Mouse (Mus musculus) liver, adult (tissue): ENCODE data around the gene Rhbdd3.

Experiments used
- GATA4 ChIP-seq: IDR thresholded peaks from 2 replicates; pipeline ENCODE4 v1.6.1; 2014; ENCODE audit warnings: mild to moderate bottlenecking, low read length; ENCODE audit not compliant: insufficient replicate concordance

The Rhbdd3 gene

GRCm38 (mm10) chr11:5062860-5063505 lies 35.7 kb upstream of the Rhbdd3 start:
- TF ChIP-seq GATA4: no peak

DNA sequence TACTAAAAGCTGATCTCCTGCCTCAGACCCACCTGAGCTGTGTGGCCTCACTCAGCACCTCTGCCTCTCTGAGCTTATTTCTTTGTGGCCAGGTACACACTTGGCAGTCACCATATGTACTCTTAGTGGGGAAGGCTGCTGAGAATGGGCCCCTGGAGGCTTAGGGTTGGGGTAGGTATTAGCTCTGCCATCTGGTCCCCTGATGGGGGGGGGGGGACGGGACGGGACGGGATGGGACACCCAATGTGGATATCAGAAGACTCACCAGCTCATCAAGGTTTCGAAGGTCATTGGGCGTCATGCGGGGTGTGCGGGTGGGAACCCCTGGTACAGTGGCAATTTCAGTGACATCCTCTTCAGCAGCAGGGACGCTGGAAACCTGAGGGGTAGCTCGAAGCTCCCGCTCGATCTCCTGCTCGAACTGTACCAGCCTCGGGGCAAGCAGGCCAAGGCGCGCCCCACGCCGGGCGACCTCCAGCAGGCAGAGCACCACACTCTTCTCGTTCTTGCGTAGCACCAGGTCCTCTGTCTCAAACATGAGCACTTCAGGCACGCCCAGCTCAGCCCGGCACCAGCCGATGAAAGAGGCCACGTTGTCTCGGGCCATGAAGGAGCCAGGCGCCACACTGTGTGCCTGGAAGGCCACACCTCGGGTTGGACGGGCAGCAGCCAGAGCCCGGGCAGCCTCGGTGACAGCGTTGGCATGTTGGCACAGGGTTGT lies 35.0 kb upstream of the Rhbdd3 start:
- TF ChIP-seq GATA4: no peak

DNA sequence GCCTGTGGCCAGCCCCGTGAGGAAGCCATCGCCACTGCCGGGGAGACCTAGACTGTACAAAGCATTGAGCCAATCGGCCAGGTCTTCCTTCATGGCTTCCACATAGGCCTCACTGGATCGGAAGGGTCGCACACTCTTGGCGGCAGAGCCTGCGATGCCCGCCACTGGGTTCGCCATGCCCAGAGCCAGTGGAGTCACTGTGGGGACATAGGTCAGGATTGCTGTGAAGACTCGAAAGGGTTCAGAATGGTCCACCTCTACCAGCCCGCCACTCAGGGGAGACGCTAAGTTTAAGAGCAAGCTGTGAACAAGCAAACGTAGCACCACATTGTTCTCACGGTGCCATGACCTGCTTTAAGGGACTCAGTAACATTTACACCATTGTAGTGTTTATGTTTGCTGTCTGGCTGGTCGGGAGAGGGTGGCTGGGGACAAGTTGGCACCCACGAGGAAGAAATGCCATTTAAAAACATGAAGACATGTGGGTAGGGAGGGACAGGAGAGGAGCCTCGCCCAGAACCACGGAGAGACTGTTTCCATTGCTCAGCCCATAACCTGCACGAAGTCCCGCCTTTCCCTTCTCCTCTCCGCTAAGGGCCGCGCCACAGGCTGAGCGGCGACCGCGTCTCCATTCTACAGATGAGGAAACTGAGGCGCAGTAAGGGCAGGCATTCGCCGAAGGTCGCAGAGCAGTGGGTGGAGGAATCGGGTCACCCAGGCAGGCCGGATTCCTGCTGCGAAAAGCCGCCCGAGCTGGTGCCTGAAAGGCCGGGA lies 34.3 kb upstream of the Rhbdd3 start:
- TF ChIP-seq GATA4: no peak

- no peak for TF ChIP-seq GATA4
These were observed 33.5 kb upstream of the Rhbdd3 start, which contains the start of gene Gas2l1 for GRCm38 (mm10) chr11:5065056-5065821. Gene Gas2l1, minus strand, starts transcription at chr11:5065327.

GRCm38 (mm10) chr11:5067063-5067462 lies 31.7 kb upstream of the Rhbdd3 start:
- TF ChIP-seq GATA4: no peak

GRCm38 (mm10) chr11:5068126-5068971 lies 30.4 kb upstream of the Rhbdd3 start:
- no peak for TF ChIP-seq GATA4

DNA sequence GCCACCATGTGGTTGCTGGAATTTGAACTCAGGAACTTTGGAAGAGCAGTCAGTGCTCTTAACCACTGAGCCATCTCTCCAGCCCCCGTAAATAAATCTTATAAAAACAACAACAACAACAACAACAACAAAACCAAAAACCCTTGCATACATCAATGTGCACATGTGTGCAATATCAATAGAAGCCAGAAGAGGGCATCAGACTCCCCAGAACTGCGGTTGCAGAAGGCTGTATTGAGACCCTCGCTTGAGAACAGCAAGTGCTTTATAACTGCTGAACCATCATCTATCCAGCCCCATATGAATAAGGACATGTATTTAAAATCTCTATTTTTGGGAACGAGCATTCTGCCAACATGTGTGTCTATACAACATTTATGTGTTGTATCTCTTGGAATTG lies 23.8 kb upstream of the Rhbdd3 start:
- no peak for TF ChIP-seq GATA4

- TF ChIP-seq GATA4: no peak
These were observed 23.0 kb upstream of the Rhbdd3 start for GRCm38 (mm10) chr11:5075760-5076159.

DNA sequence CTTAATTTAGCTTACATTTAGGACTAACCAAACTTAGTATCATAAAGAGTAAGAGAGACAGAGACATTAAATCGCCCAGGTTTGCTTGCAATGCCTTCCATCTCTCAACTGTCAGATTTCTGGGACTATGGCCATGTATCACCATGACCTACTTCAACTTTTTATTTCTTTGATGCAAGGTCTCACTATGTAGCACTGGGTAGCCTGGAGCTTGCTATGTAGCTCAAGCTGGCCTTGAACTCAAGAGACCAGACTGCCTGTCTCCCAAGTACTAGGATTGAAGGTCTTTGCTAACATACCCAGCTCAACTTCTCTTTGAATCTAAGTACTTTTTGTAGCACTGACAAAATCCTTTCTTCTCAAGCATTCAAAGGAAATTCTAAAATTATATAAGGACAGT lies 9.6 kb upstream of the Rhbdd3 start:
- TF ChIP-seq GATA4: no peak

DNA sequence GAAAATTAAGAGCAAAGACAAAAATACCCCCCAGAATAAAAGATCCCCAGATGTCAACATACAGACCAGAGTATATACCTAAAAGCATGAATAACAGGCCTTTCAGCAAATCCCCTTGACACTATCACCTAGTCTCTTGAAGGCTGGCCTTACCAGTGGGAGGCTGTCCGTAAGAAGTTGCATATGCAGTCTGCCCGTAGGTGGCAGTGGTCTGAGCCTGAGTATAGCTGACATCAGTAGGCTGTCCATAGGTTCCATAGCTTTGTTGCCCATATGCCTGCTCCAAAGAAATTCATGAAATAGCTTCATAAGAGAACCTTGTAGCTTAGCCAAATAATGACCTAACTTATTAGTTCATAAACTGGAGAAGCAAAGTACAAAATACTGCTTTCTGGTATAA lies 7.0 kb upstream of the Rhbdd3 start:
- no peak for TF ChIP-seq GATA4

DNA sequence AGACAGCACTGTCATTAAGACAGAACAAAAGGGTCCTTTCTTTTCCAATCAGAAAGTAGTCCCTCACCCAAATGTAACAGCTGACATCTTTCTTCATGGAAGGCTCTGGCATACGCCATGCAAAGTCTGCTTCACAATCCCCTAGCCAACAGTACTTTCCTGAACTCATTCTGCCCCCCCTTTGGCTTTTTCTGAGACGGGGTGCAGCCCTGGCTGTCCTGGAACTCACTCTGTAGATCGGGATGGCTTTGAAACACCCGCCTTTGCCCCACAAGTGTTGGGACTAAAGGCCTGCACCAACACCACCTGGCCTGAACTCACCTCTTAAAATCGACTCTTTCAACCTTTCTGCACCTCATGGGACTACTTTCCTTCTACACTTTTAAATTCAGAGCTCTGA lies 2.8 kb upstream of the Rhbdd3 start:
- TF ChIP-seq GATA4: no peak

DNA sequence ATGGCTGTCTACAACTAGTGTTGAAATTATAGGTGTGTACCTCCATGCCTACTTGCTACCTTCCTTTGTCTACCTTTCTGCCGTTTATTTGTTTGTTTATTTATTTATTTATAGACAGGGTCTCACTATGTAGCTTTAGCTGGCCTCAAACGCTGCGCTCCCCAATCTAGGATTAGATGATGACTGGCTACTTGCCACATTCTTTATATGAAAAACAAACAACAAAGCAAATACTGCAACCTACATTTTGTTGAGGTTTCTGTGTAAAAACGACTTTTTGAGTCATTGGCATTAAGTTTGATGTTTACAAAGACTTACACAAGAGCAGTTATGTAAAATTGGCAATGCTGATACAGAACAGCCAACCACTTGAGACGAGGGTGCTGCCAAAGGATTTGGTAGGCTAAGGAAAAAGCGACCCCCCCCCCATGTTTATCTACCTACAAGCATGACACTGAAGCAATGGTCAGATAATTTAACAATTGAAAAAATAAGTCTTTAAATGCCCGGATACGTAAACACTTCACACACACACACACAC lies 2.2 kb upstream of the Rhbdd3 start:
- no peak for TF ChIP-seq GATA4

- no peak for TF ChIP-seq GATA4
These were observed 541 bp upstream of the Rhbdd3 start for GRCm38 (mm10) chr11:5098035-5098735.
